Mouse (Mus musculus) Muller cell, postnatal 12 days (primary cell): ENCODE results near the gene Itgb1bp2.

Source experiments
- DNase-seq: peaks from one replicate; pipeline ENCODE4 v3.0.0-alpha.2; 2015; ENCODE audit errors: inconsistent ontology term

Itgb1bp2 gene

DNA sequence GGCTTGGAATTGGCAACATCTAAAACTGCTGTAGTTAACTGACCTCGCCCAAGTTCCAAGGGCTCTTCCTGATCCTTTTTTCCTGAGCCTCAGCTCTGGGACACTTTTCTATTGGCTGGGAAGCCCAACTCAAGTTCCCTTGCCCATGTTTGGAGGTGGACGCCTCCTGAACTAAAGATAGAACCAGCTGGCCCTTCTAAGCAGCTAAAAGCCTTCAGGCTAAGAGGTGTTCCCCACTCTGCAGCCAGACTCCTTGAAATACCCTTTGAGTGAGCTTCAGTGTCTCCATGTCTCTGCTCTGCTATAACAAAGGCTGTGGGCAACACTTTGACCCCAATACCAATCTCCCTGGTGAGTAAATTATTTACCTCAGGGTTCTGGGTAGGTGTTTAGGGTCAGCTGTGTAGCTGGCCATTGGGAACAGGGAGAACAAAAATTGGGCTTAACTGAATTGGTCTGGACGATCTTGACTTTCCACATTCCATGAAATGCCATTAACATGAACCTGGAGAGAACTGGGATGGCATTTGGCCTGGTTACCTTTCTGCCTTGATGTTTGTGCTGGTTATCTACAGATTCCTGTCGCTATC lies at the start of gene Itgb1bp2:
Gene Itgb1bp2, plus strand, starts transcription at position 203 of the 590 bp plus-strand sequence.
- no peak for DNase-seq

DNA sequence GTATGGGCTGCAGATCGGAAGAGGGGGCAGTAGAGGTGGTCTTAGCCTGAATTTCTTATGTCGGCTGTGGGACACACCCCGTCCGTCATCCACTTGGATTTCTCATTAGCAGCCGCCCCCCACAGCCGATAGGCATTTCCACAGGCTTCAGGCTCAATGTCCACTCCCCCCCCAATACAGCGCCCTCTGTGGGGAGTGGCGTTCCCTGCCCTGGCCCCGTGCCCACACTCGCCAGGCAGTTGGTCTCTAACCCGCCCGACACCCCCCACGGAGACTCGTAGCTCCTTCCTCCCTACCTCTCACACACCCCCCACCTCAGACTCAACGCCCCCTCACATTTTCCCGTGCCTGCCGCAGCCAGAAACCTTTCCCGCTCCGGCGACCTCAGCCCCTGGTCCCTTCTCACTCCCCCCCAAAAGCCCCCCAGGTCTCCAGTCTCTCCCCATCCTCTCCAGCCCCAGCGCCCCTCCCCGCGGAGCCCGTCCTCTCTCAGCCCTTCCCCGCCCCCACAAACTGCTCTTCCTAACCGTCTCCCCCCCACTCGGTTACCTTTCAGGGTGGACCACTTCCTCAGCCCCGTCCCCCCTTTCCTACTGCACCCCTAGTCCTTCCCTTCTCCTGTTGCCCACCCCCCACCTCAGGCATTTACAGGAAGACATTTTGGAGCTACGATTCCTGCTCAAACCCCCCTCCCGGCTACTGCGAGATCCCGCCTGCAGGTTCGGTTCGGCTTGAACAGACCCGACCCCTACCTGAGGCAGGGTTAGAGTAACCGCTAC lies 29.8 kb upstream of the Itgb1bp2 start:
- DNase-seq, result peak; percentile 46

DNA sequence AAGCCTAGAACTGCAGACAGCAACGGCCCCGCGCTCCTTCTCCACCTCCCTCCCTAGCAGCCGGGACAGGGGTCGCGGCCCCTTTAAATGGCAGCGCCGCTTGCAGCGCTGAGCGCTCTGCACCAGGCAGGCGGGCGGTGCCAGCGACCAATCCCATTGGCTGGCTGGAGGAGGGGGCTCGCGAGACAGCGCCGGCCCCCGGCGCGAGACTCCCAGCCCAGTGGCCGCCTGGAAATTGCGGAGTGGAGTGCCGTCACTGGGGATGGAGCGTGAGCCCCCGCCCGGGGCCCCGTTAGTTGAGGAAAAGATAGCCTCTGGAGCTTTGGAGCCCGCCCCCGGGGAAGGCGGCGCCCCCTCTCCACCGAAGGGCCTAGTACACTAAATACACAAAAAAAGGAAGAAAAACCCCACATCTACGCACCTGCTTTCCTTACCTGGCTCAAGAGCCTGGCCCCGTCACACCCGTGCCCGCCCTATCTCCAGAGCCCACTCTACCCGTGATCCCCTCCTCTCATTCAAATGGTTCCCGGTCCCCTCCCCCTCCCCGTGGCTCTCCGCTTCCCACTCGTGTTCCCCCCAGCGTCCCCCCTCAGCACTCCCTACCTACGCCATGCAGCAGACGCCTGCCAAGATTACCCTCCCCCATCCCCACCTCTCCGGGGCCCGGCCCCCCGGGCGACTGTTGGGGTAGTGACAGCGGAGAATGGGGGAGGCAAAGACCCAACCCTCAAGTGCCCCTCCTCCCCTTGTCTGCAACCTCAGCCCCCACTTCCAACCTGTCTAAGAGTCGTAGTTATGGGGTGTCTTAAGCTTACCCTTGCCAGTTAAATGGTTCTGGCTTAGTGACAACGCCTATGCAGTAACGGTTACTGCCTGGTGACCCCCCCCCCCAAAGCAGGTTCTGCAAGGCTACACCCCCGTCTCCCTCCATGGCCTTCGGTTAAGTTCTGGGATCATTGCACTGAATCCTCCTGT lies 28.9 kb upstream of the Itgb1bp2 start:
- DNase-seq, result peak; percentile 90

DNA sequence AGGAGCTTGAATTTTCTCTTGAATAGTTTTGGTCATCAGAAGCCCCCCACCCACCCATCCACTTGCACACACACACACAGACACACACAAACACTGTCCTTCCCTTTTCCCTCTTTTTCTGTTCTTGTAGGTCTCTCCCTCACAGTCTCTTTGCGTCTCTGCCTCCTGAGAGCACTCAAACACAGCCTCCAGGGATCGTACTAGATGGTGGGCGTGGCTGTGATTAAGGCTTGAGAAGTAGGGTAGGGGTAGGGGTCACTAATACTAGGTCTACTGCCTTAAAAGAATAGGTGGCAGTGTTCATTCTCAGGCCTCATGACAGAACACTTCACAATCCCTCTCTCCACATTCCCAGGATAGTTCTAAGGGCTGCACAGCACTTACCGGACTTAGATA lies 28.2 kb upstream of the Itgb1bp2 start, which contains the start of gene Zmym3:
Gene Zmym3, minus strand, starts transcription at position 150 of the 396 bp plus-strand sequence.
- no peak for DNase-seq

DNA sequence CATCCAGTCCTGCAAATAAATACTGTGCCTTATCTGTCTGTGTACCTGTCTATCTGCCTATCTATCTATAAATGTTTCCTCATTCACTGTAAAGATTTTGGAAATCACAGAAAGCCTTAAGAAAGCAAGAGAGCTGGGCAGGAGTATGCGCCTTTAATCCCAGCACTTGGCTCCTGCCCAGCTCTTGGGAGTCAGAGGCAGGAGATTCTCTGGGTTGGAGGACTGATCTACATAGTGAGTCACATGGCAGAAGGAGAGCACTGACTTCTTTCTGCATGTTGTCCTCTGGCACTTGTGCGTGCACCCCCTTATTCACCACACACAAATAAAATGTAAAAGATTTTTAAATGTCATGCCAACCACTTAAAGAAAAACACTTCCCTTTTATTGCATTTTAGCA lies 25.4 kb upstream of the Itgb1bp2 start:
- DNase-seq, result no peak

DNA sequence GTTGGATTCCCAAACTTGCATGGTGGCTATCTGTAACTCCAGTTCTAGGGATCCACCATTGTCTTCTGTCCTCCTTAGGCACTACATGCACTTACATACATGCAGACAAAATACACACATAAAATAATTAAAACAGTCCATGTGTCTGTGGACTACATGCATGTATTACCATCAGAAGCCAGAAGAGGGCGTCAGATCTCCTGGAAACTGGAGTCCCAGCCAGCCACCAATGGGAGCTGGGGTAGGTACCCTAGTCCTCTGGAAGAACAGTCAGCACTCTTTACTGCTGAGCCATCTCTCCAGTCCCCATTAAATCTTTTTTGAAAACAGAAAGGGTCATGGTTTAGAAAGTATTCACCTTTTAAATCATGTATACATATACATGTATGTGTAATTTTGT lies 21.1 kb upstream of the Itgb1bp2 start:
- DNase-seq, result no peak

DNA sequence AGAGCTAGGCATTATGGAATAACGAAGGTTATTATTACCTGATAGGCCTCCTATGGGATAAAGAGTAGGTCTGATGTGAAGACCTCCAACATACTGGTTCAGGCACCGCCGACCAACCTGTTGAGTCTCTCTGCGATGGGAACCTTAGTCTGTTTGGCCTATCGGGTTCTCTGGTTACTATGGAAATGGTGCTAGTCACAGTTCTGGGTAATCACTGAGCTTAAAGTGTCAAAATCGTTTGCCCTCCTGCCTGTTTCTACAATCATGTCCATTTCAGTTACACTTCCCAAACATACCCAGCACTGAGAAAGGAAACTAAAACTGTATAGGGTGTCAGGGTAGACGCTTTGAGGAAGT lies 20.1 kb upstream of the Itgb1bp2 start:
- no peak for DNase-seq

DNA sequence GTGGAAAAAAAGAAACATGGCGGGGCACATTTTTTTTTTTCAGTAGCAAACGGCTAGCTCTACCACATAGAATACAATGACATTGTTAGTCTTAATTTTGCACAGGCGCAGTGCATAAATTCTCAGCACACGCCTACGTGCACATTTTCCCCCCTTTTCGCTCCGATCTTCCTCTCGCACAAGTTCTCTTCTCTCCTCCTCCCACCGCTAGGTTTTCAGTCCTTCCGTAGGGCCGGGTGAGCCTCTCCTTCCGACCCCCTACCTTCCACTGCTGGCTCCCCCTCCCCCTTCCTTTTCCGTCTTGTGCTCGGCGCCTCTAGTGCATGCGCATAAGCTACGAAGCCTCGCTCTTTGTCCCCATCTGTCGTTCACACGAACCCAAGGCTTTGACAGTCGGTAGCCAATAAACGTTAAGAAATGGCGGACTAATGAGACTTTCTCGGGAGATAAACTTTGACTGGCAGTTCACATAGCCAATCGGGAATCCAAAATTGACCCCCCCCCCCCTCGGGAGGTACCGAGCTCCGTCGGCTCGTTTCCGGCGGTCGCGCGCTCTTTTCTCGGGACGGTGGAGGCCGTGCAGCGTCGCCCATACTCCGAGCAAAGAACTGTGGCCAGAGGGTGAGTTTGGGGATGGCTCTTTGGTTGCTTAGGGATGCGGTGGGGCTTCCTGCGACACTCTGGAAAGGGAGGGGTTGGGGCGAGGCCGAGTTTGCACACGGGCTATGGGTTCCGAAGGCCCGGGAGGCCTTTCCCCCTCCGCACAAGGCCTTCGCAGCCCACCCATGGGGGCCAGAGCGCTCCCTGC lies 19.5 kb upstream of the Itgb1bp2 start, which contains the start of gene Nono:
Gene Nono, plus strand, starts transcription at position 177 of the 808 bp plus-strand sequence.
- DNase-seq, result peak; percentile 97

DNA sequence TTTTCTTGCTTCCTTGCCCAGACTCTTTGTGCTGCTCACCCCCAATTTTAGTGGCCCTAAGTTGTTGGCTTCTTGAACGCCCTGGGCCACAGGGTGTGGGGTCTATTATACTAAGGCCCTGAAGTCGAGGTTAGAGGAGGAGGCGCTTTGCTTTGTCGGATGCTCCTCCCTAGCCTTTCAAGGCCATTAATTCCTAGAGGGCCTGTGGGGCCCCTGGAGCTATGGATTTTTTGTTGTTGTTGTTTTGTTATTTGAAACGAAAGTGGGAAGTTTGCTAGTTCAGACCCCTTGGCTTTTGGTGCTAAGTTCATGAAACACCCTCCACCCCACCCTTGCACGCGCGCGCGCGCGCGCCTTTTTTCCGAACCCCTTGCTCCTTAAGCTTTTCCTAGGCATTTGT lies 18.9 kb upstream of the Itgb1bp2 start:
- DNase-seq, result no peak

DNA sequence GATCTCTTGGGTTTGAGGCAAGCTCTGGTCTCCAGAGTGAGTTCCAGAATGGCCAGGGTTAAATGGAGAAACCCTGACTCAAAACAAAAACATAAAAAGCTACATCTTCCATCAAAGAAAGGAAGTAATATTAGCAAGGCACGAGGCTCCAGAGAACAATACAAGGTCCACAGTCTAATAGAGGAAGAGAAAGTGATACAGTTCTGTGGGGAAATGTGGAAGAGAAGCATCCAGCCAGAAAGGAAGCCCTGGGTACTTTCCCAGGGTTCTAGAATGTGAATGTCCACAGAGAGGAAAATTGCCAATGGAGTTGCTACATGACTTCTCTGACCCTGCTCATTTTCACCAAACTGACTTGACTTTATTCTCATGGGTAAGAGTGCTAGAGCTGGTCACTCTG lies 2.3 kb downstream of the Itgb1bp2 start:
- no peak for DNase-seq

DNA sequence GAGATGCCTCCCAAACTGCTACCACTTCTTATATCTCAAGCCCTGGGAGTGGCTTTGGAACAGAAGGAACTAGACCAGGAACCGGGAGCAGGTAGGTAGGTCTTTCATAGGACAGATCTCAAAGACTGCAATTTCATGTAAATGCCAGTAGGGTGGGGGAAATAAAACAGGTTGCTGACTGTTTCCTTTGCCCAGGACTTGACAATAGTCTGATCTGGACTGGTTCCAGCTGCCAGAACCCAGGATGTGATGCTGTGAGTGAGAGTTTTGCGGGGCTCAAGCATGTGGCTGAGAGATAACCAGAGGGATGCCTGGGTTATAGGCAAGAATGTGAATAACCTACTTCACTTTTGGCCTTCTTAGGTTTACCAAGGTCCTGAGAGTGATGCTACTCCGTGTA lies 2.7 kb downstream of the Itgb1bp2 start:
- DNase-seq, result no peak

DNA sequence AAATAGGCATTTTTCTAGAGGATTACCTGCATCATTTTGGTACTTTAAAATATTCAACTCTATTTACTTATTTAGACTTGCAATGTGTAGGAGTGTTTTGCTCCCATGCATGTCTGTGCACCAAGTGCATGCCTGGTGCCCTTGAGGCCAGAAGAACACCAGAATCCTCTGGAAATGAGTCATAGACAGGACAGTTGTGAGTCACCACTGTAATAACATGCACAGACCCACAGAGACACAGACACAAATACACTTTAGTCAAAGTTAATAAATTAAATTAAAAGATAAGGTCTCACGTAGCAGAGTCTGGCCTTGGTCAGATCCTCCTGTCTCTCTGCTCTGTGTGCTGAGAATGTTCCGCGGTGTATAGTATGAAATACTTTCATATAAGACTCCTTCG lies 23.3 kb downstream of the Itgb1bp2 start:
- DNase-seq, result no peak

DNA sequence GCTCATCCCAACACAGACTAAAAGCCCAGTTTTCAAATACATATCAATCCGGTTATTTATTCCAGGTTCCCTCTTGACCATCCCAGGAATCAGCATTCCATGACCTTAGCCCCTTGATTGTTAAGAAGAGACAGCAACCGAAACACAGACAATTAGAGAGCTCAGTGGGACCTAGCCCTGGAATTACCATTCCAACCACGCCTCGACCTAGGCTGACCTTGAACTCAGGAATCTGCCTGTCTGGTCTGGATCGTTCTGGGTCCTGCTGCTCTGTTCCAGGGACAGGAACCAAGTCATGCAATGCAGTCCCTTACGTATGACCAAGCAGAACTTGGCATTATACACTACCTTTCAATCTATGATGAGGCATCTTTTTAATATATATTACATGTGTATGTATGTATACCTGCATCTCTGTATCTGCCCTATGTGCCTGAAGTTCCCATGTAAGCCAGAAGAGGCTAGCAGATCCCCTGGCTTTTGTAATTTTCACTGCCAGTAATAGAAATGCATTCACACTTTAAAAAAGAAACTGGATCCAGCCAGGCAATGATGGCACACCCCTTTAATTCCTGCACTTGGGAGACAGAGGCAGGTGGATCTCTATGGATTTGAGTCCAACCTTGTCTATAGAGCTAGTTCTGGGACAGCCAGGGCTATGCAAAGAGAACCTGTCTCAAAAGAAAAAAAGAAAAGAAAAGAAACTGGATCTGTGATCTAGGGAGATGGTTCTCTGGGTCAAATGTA lies 32.9 kb downstream of the Itgb1bp2 start:
- DNase-seq, result peak; percentile 10

DNA sequence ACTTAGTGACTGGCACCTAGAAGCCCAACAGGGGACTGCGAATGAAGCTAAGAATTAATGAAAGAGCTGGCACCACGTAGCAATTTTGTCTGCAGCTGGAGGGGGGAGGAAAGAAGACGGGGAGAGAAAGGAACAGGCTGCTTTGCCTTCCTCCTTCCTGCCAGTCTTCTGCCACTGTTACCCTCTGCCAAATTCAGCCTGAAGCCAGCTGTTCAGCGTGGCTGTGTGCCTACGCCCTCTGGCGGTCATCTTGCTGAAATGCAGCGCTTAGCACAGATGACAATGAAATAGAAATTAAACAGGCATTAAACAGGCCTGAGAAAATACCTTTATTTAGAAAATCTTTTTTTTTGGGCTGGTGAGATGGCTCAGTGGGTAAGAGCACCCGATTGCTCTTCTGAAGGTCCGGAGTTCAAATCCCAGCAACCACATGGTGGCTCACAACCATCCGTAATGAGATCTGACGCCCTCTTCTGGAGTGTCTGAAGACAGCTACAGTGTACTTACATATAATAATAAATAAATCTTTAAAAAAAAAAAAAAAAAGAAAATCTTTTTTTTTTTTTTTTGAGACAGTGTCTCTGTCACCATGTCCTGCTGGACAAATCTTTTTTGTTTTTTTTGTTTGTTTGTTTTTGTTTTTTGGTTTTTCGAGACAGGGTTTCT lies 37.7 kb downstream of the Itgb1bp2 start:
- DNase-seq, result peak; percentile 14
